ENCODE assay signal across 12 mouse cellular contexts in the genomic region with DNA sequence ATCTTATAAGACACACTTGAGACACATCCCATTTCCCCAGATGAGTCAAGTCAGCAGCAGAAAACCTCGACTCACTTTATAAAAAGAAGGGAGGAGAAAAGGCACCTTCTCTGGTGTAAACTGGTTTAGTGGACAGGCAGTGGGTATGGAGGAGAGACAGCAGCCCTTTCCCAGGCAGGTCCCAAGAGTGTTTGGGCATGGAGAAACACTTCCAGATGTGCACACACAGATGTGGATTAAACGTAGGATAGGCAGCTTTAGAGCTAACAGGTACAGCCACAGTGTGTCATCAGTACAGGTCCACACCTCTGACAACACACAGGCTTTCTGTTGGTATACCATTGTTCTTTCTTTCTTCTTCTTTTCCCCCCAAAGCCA. TPM values are rescaled to one million over a fixed set of nuclear protein-coding genes. Genes with fewer than 3 reads are reported as not detected.
DNase-seq lines count a peak whose midpoint lies in the region; ATAC-seq and TF ChIP-seq lines count a peak whose summit lies in the region.
"Had no signal": no experiment of that assay in that cellular context is flagged by ENCODE, and none has a peak within 500 bp of the region (broad histone marks: within the 10 kb centered on the region; RNA-seq: fewer than 3 reads in every experiment).

No protein-coding gene starts in this region.

- TF ChIP-seq CTCF in testis, adult 2 months (IDR thresholded peaks at IDR 0.05; ENCODE audit: control insufficient read depth, insufficient read depth, insufficient replicate concordance, low read depth, low read length): no peak
- TF ChIP-seq CTCF in small intestine, adult 2 months (IDR thresholded peaks at IDR 0.05; ENCODE audit: extremely low read depth, insufficient read length, insufficient replicate concordance, low read depth, low read length): no peak

- no peaks in the 10 kb centered on the region for H3K36me3 ChIP-seq in testis, adult 2 months (ENCODE audit: control insufficient read depth, insufficient read depth, low read length)
- no peaks in the 10 kb centered on the region for H3K36me3 ChIP-seq in hindbrain, embryonic 11.5 days (ENCODE audit: control insufficient read depth, insufficient read depth, low read length)
- H3K36me3 ChIP-seq in midbrain, embryonic 11.5 days (ENCODE audit: control insufficient read depth, insufficient read depth, low read length): no peaks in the 10 kb centered on the region
- no peaks in the 10 kb centered on the region for H3K36me3 ChIP-seq in small intestine, adult 2 months (ENCODE audit: control insufficient read depth, insufficient read depth, low read length)
- H3K36me3 ChIP-seq: heart, embryonic 12.5 days; liver, embryonic 13.5 days had no signal

- WGBS in hindbrain, embryonic 11.5 days: 44% methylated on average over 2 of the region's 2 CpGs
- 46% methylated on average over 2 of the region's 2 CpGs for WGBS in midbrain, embryonic 11.5 days
- 53% methylated on average over 2 of the region's 2 CpGs for WGBS in small intestine, adult 2 months

- H3K4me2 ChIP-seq in hindbrain, embryonic 11.5 days (replicated peaks; ENCODE audit: low read depth, low read length): no peak overlapping the region; the same call in 1 of the 2 replicates
- no peak overlapping the region for H3K4me2 ChIP-seq in midbrain, embryonic 11.5 days

- peak overlapping the region; percentile 78 for H3K4me3 ChIP-seq in testis, adult 2 months (ENCODE audit: control insufficient read depth, low read depth, low read length)
- no peak overlapping the region for H3K4me3 ChIP-seq in hindbrain, embryonic 11.5 days (ENCODE audit: low read depth, low read length)
- no peak overlapping the region for H3K4me3 ChIP-seq in midbrain, embryonic 11.5 days (ENCODE audit: low read depth, low read length)
- no peak overlapping the region for H3K4me3 ChIP-seq in small intestine, adult 2 months (ENCODE audit: low read depth, low read length)
- H3K4me3 ChIP-seq: heart, embryonic 12.5 days; liver, embryonic 13.5 days had no signal

- no peak for ATAC-seq in hindbrain, embryonic 11.5 days (ENCODE audit: low FRiP score)
- ATAC-seq in midbrain, embryonic 11.5 days (ENCODE audit: low FRiP score): peak; percentile 36; the same call in 1 of the 2 replicates

- no peaks in the 10 kb centered on the region for H3K9me3 ChIP-seq in hindbrain, embryonic 11.5 days (ENCODE audit: control insufficient read depth, low read length)
- no peaks in the 10 kb centered on the region for H3K9me3 ChIP-seq in midbrain, embryonic 11.5 days (ENCODE audit: control insufficient read depth, low read length)
- H3K9me3 ChIP-seq: liver, embryonic 13.5 days had no signal

- TF ChIP-seq POLR2A in testis, adult 2 months (IDR thresholded peaks at IDR 0.05; ENCODE audit: control insufficient read depth, low read depth, low read length): no peak
- no peak for TF ChIP-seq POLR2A in small intestine, adult 2 months (IDR thresholded peaks at IDR 0.05; ENCODE audit: low read depth, low read length)

- intact Hi-C loops in left cerebral cortex, postnatal 36 days (cut with DNase I): loop anchor here (5.0 kb wide), 1 partner anchor 83 kb away; no protein-coding TSS in a partner anchor

- no peak for DNase-seq in testis, postnatal 14 days (ENCODE audit: low spot score)
- no peak for DNase-seq in hindbrain, embryonic 11.5 days (ENCODE audit: low spot score)
- no peak for DNase-seq in midbrain, embryonic 11.5 days (ENCODE audit: low spot score, missing footprints)
- DNase-seq in liver: no peak
- DNase-seq in c-Kit-positive CD71-positive TER-119-positive erythroid progenitor cells, embryonic 14.5 days (ENCODE audit: low spot score): no peak
- no peak for DNase-seq in left cerebral cortex, postnatal 36 days (ENCODE audit: low spot score in 2 of 2)
- DNase-seq: cerebellum, adult 9-10 months; layer of hippocampus, adult 9-11 months; liver, embryonic 13.5 days had no signal

- peak overlapping the region; percentile 40; the same call in 1 of the 2 replicates for H3K9ac ChIP-seq in hindbrain, embryonic 11.5 days (ENCODE audit: low read depth, low read length)
- 0 out of 2 replicates have a peak overlapping the region, but pooled peaks have one; percentile 9 for H3K9ac ChIP-seq in midbrain, embryonic 11.5 days (ENCODE audit: low read length)
- H3K9ac ChIP-seq: heart, embryonic 12.5 days; liver, embryonic 13.5 days had no signal

- H3K4me1 ChIP-seq in testis, adult 2 months (ENCODE audit: control insufficient read depth, insufficient read depth, low read length): no peaks in the 10 kb centered on the region; the same call in 1 of the 2 replicates
- H3K4me1 ChIP-seq in hindbrain, embryonic 11.5 days (replicated peaks; ENCODE audit: control insufficient read depth, insufficient read depth, low read length): peaks cover 9% of the 10 kb centered on the region
- peaks cover 5% of the 10 kb centered on the region for H3K4me1 ChIP-seq in midbrain, embryonic 11.5 days (ENCODE audit: control insufficient read depth, insufficient read depth, low read length)
- peaks cover 15% of the 10 kb centered on the region for H3K4me1 ChIP-seq in small intestine, adult 2 months (ENCODE audit: control insufficient read depth, insufficient read depth, insufficient read length, low read length)
- H3K4me1 ChIP-seq: liver, embryonic 13.5 days had no signal

- H3K27ac ChIP-seq in testis, adult 2 months (ENCODE audit: control insufficient read depth, insufficient read depth, low read depth, low read length): no peak overlapping the region
- 0 out of 2 replicates have a peak overlapping the region, but pooled peaks have one; percentile 17 for H3K27ac ChIP-seq in hindbrain, embryonic 11.5 days (ENCODE audit: low read depth, low read length)
- H3K27ac ChIP-seq in midbrain, embryonic 11.5 days (ENCODE audit: low read depth, low read length): no peak overlapping the region
- H3K27ac ChIP-seq in small intestine, adult 2 months (ENCODE audit: insufficient read depth, low read depth, low read length): peak overlapping the region; percentile 84
- H3K27ac ChIP-seq: liver, embryonic 13.5 days had no signal

- no peaks in the 10 kb centered on the region for H3K27me3 ChIP-seq in testis, adult 2 months (ENCODE audit: control insufficient read depth, insufficient read depth, low read length)
- H3K27me3 ChIP-seq in hindbrain, embryonic 11.5 days (ENCODE audit: control insufficient read depth, insufficient read depth, low read length): no peaks in the 10 kb centered on the region
- no peaks in the 10 kb centered on the region for H3K27me3 ChIP-seq in midbrain, embryonic 11.5 days (ENCODE audit: control insufficient read depth, insufficient read depth, low read length)
- H3K27me3 ChIP-seq in small intestine, adult 2 months (ENCODE audit: control insufficient read depth, insufficient read depth, low read length): no peaks in the 10 kb centered on the region
- H3K27me3 ChIP-seq: heart, embryonic 12.5 days had no signal

RNA-seq across cellular contexts. Expression of gene Scml4, which starts 0.4 kb away (rescaled TPM):
- polyA plus RNA-seq in testis, adult 2 months (2012; rRNA removed): 0.56 and 0.65 TPM in 2 replicates
- 2.2 and 2.5 TPM in 2 replicates for polyA plus RNA-seq in hindbrain, embryonic 11.5 days (2014; fragmentation: Nextera tagmentation; extraction: Ambion mirVana)
- 1.1 and 1.4 TPM in 2 replicates for polyA plus RNA-seq in midbrain, embryonic 11.5 days (2014; fragmentation: Nextera tagmentation; extraction: Ambion mirVana)
- polyA plus RNA-seq in small intestine, adult 2 months (2012; rRNA removed): 6.7 and 12.1 TPM in 2 replicates
- total RNA-seq in left cerebral cortex, postnatal 36 days (2021): 1 to 10 TPM; 2.2 to 3.4 TPM

Comparison
In these comparisons a context has a peak if more than half of its experiments do, and no peak if none do; other contexts are left out.
1. H3K27ac ChIP-seq: peak in hindbrain, embryonic 11.5 days (single experiment) and small intestine, adult 2 months (single experiment); none in testis, adult 2 months (single experiment) and midbrain, embryonic 11.5 days (single experiment).